Mouse (Mus musculus) spleen, postnatal 14 days (tissue): ENCODE results near the gene Foxp1.

Experiments used
- DNase-seq, 2 experiments: peaks; one replicate each; pipeline ENCODE4 v3.0.0; 2021 to 2022; ENCODE audit warnings: low spot score in 2 of 2

Foxp1 gene

GRCm38 (mm10) chr6:98995681-98996080, 526.8 kb downstream of the Foxp1 start:
- DNase-seq, result no peak

GRCm38 (mm10) chr6:98994902-98995301, 527.6 kb downstream of the Foxp1 start:
- peak in 1 of 2 experiments; percentile 13 for DNase-seq

GRCm38 (mm10) chr6:98994104-98994787, 528.3 kb downstream of the Foxp1 start:
- DNase-seq, result no peak

GRCm38 (mm10) chr6:98993231-98993630, 529.3 kb downstream of the Foxp1 start:
- DNase-seq, result no peak

GRCm38 (mm10) chr6:98992772-98993147, 529.8 kb downstream of the Foxp1 start:
- DNase-seq, result no peak

GRCm38 (mm10) chr6:98991900-98992771, 530.4 kb downstream of the Foxp1 start:
- DNase-seq, result no peak

- DNase-seq, result no peak
These were observed 534.9 kb downstream of the Foxp1 start for GRCm38 (mm10) chr6:98987533-98988169.

- DNase-seq, result no peak
These were observed 537.1 kb downstream of the Foxp1 start for GRCm38 (mm10) chr6:98985452-98985851.

- no peak for DNase-seq
These were observed 537.9 kb downstream of the Foxp1 start for GRCm38 (mm10) chr6:98984626-98985025.

- no peak for DNase-seq
These were observed 538.5 kb downstream of the Foxp1 start for GRCm38 (mm10) chr6:98984026-98984425.

GRCm38 (mm10) chr6:98983311-98983838, 539.1 kb downstream of the Foxp1 start:
- DNase-seq, result no peak

- no peak for DNase-seq
These were observed 541.3 kb downstream of the Foxp1 start for GRCm38 (mm10) chr6:98981265-98981664.

- DNase-seq, result no peak
These were observed 542.1 kb downstream of the Foxp1 start for GRCm38 (mm10) chr6:98980432-98980831.

- DNase-seq, result no peak
These were observed 542.5 kb downstream of the Foxp1 start for GRCm38 (mm10) chr6:98980001-98980400.

GRCm38 (mm10) chr6:98977806-98978205, 544.7 kb downstream of the Foxp1 start:
- DNase-seq, result no peak

- no peak for DNase-seq
These were observed 546.6 kb downstream of the Foxp1 start for GRCm38 (mm10) chr6:98975918-98976317.

- no peak for DNase-seq
These were observed 549.1 kb downstream of the Foxp1 start for GRCm38 (mm10) chr6:98973433-98973832.

- DNase-seq, result no peak
These were observed 550.1 kb downstream of the Foxp1 start for GRCm38 (mm10) chr6:98972404-98972803.

- no peak for DNase-seq
These were observed 563.2 kb downstream of the Foxp1 start for GRCm38 (mm10) chr6:98959333-98959732.

GRCm38 (mm10) chr6:98956522-98957169, 565.9 kb downstream of the Foxp1 start:
- DNase-seq, result peak; percentile 13 to 27

GRCm38 (mm10) chr6:98955706-98956105, 566.8 kb downstream of the Foxp1 start:
- DNase-seq, result no peak

- no peak for DNase-seq
These were observed 568.1 kb downstream of the Foxp1 start for GRCm38 (mm10) chr6:98954439-98954838.
